Mouse (Mus musculus): ENCODE measurements around the gene Tspear.

The Tspear gene

GRCm38 (mm10) chr10:77882553-77882952 lies 196.2 kb downstream of the Tspear start:
- DNase-seq: no peak

- no peak for DNase-seq
Observed at GRCm38 (mm10) chr10:77886007-77886747, 199.8 kb downstream of the Tspear start.

- DNase-seq: no peak
Observed at GRCm38 (mm10) chr10:77890987-77891565, 204.7 kb downstream of the Tspear start.

- DNase-seq: no peak
Observed at GRCm38 (mm10) chr10:77895562-77895961, 209.2 kb downstream of the Tspear start.

- no peak for DNase-seq
Observed at GRCm38 (mm10) chr10:77900126-77900525, 213.8 kb downstream of the Tspear start.

GRCm38 (mm10) chr10:77900903-77901818 lies 214.8 kb downstream of the Tspear start:
- no peak for DNase-seq

- DNase-seq: no peak
Observed at GRCm38 (mm10) chr10:77901871-77902210, 215.5 kb downstream of the Tspear start.

GRCm38 (mm10) chr10:77902211-77902893 lies 216.0 kb downstream of the Tspear start, which contains the start of gene Lrrc3:
Gene Lrrc3 (minus strand): TSS chr10:77902536.
- DNase-seq: peak; percentile 42

- peak; percentile 27 for DNase-seq
Observed at GRCm38 (mm10) chr10:77902894-77903715, 216.7 kb downstream of the Tspear start.

GRCm38 (mm10) chr10:77912605-77913004 lies 226.2 kb downstream of the Tspear start:
- DNase-seq: no peak

GRCm38 (mm10) chr10:77913292-77913691 lies 226.9 kb downstream of the Tspear start:
- DNase-seq: no peak

GRCm38 (mm10) chr10:77916636-77917335 lies 230.4 kb downstream of the Tspear start:
- peak; percentile 71 for DNase-seq

- no peak for DNase-seq
Observed at GRCm38 (mm10) chr10:77921009-77921408, 234.6 kb downstream of the Tspear start.

GRCm38 (mm10) chr10:77922681-77923080 lies 236.3 kb downstream of the Tspear start:
- DNase-seq: no peak

GRCm38 (mm10) chr10:77926140-77926539 lies 239.8 kb downstream of the Tspear start:
- DNase-seq: peak; percentile 74

- no peak for DNase-seq
Observed at GRCm38 (mm10) chr10:77927375-77927774, 241.0 kb downstream of the Tspear start.
